8 mouse cellular contexts compared by ENCODE assay signal in genomic region chr9:62550661-62551093, GRCm38 (mm10). TPM values are rescaled to one million over a fixed set of nuclear protein-coding genes. Genes with fewer than 3 reads are reported as not detected.
DNase-seq lines count a peak whose midpoint lies in the region; ATAC-seq and TF ChIP-seq lines count a peak whose summit lies in the region.

No protein-coding gene starts in this region.

- no peaks in the 10 kb centered on the region for H3K9me3 ChIP-seq in forebrain, embryonic 10.5 days
- no peaks in the 10 kb centered on the region for H3K9me3 ChIP-seq in forebrain, embryonic 16.5 days (ENCODE audit: control insufficient read depth, low read length)
- no peaks in the 10 kb centered on the region for H3K9me3 ChIP-seq in intestine, postnatal 0 days (ENCODE audit: control insufficient read depth)

- H3K27me3 ChIP-seq in forebrain, embryonic 10.5 days (ENCODE audit: poor library complexity, severe bottlenecking) = no peaks in the 10 kb centered on the region; the same call in 1 of the 2 replicates
- H3K27me3 ChIP-seq in forebrain, embryonic 16.5 days (replicated peaks; ENCODE audit: control insufficient read depth, insufficient read depth, low read length) = no peaks in the 10 kb centered on the region
- no peaks in the 10 kb centered on the region for H3K27me3 ChIP-seq in intestine, postnatal 0 days (replicated peaks; ENCODE audit: control insufficient read depth, insufficient read depth, low read length)

- 49% methylated on average over 11 of the region's 11 CpGs for WGBS in forebrain, embryonic 10.5 days
- WGBS in forebrain, embryonic 16.5 days = 47% methylated on average over 11 of the region's 11 CpGs
- WGBS in intestine, postnatal 0 days = 40% methylated on average over 11 of the region's 11 CpGs

- peak overlapping the region; percentile 27; the same call in 1 of the 2 replicates for H3K27ac ChIP-seq in forebrain, embryonic 10.5 days
- no peak overlapping the region for H3K27ac ChIP-seq in forebrain, embryonic 16.5 days (ENCODE audit: low read length)
- no peak overlapping the region for H3K27ac ChIP-seq in intestine, postnatal 0 days (ENCODE audit: low read depth, low read length)

- no peak overlapping the region for H3K9ac ChIP-seq in forebrain, embryonic 16.5 days (replicated peaks; ENCODE audit: low read depth, low read length)
- H3K9ac ChIP-seq in intestine, postnatal 0 days (ENCODE audit: low read depth, low read length) = no peak overlapping the region

- peak; percentile 87 for TF ChIP-seq CTCF in intestine, postnatal 0 days (IDR thresholded peaks at IDR 0.05; ENCODE audit: low read depth)

- no peak overlapping the region for H3K4me2 ChIP-seq in forebrain, embryonic 16.5 days (ENCODE audit: low read length)
- no peak overlapping the region for H3K4me2 ChIP-seq in intestine, postnatal 0 days (replicated peaks; ENCODE audit: low read depth)

- no peaks in the 10 kb centered on the region for H3K36me3 ChIP-seq in forebrain, embryonic 10.5 days (replicated peaks)
- H3K36me3 ChIP-seq in forebrain, embryonic 16.5 days (ENCODE audit: control insufficient read depth, insufficient read depth) = no peaks in the 10 kb centered on the region
- no peaks in the 10 kb centered on the region for H3K36me3 ChIP-seq in intestine, postnatal 0 days (ENCODE audit: control insufficient read depth, insufficient read depth)

- no peak overlapping the region for H3K4me3 ChIP-seq in forebrain, embryonic 10.5 days
- H3K4me3 ChIP-seq in forebrain, embryonic 16.5 days (replicated peaks; ENCODE audit: low read length) = no peak overlapping the region
- no peak overlapping the region for H3K4me3 ChIP-seq in intestine, postnatal 0 days (ENCODE audit: low read depth, low read length)

- peaks cover 17% of the 10 kb centered on the region for H3K4me1 ChIP-seq in forebrain, embryonic 10.5 days
- peaks cover 24% of the 10 kb centered on the region for H3K4me1 ChIP-seq in forebrain, embryonic 16.5 days (replicated peaks; ENCODE audit: control insufficient read depth, insufficient read depth, low read length)
- H3K4me1 ChIP-seq in intestine, postnatal 0 days (replicated peaks; ENCODE audit: control insufficient read depth, insufficient read depth, low read length) = no peaks in the 10 kb centered on the region

- no peak for ATAC-seq in forebrain, embryonic 16.5 days
- ATAC-seq in intestine, postnatal 0 days = peak; percentile 48; the same call in 1 of the 2 replicates

- DNase-seq in forebrain, embryonic 10.5 days (ENCODE audit: extremely low spot score, low spot score) = peak; percentile 57
- peak; percentile 72 for DNase-seq in 3134 (ENCODE audit: extremely low read depth, insufficient read length, low spot score)
- DNase-seq in adrenal gland, adult 8-10 months = peak; percentile 59
- peak; percentile 57 for DNase-seq in embryo, embryonic 9.5 days (ENCODE audit: extremely low spot score)
- peak; percentile 71 to 79 for DNase-seq in lung, adult 18-20 months
- peak; percentile 60 to 85 for DNase-seq in spleen, postnatal 4 days (ENCODE audit: low spot score in 2 of 2)

RNA-seq across cellular contexts. Expression of gene Coro2b, which starts 13.8 kb away (rescaled TPM):
- 9.7 and 10.0 TPM in 2 replicates for polyA plus RNA-seq in forebrain, embryonic 10.5 days (2016; fragmentation: Nextera tagmentation; extraction: Ambion mirVana)
- 41.7 and 44.9 TPM in 2 replicates for polyA plus RNA-seq in forebrain, embryonic 16.5 days (2015; fragmentation: Nextera tagmentation; extraction: Ambion mirVana)
- total RNA-seq in adrenal gland, adult 8-10 months (2022) = 10 to 100 TPM; 12.4 to 20.2 (median 18.2) TPM
- 2.8 and 2.9 TPM in 2 replicates for polyA plus RNA-seq in intestine, postnatal 0 days (2015; fragmentation: Nextera tagmentation; extraction: Ambion mirVana)
